Mouse (Mus musculus) naive thymus-derived CD4-positive, alpha-beta T cell, adult 5 months (primary cell): ENCODE results near the gene Tfec. TPM values are rescaled to one million over a fixed set of nuclear protein-coding genes. Genes with fewer than 3 reads are reported as not detected.

Source experiments
- polyA plus RNA-seq: library from polyadenylated mRNA; unstranded; fragments of 100-300 nt; shearing (Covaris generic); gene quantifications from one replicate; pipeline ENCODE4 v1.2.1, GENCODE M21; 2017

The Tfec gene
- 0.35 TPM for polyA plus RNA-seq

DNA sequence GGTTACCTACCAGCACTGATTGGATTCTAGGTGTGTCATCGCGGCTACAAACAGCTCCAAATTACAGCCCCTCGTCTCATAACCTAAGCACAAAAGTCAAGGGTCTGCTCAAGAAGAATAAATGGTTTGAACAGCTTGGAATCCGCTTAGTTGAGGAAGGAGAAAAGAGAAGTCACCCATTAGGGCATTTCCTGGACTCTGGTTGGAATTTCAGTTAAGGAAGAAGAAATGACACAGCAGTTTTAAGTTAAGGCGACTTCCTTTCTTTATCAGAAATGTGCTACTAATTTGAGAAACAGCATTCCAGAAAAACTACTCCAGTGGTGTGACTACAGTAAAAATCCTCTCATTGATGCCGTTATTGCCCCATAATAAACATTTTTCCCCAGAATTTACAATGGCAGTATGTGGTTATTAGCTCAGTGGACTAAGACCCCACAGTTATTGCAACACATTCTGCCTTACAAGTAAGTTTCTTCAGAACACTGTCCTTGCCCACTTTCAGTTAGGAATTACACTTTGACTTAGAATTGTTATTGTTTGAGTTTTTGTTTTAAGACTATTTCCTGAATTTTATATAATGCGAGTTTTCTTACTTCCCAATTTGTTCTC lies at the start of gene Tfec:
Tfec (minus strand) TSS at position 191 of the 612 bp plus-strand sequence.

Other genes starting within 250 kb of the Tfec start
- 219 TPM for gene Tes, start 166.7 kb upstream of the Tfec start, polyA plus RNA-seq